Mouse (Mus musculus): ENCODE results near the gene Dab2ip. TPM values are rescaled to one million over a fixed set of nuclear protein-coding genes. Genes with fewer than 3 reads are reported as not detected.

Dab2ip gene
- polyA plus RNA-seq (2014; fragmentation: Nextera tagmentation; extraction: Ambion mirVana), result 46.6 and 49.8 TPM in 2 replicates

- 42% methylated on average over 29 of the region's 29 CpGs for WGBS
- peak within 1 kb of the TSS; percentile 19 to 38 for H3K4me3 ChIP-seq (ENCODE audit: control insufficient read depth in 1 of 2, insufficient read depth in 1 of 2, low read depth in 1 of 2, low read length in 2 of 2)
- peak within 1 kb of the TSS; percentile 53 for H3K4me2 ChIP-seq (ENCODE audit: low read length)
Observed at GRCm38 (mm10) chr2:35557911-35558825, at the start of gene Dab2ip. Gene Dab2ip (plus strand): TSS chr2:35558266.

GRCm38 (mm10) chr2:35508597-35509342 lies 49.3 kb upstream of the Dab2ip start:
- no peak overlapping the region for H3K4me3 ChIP-seq (ENCODE audit: control insufficient read depth in 1 of 2, insufficient read depth in 1 of 2, low read depth in 1 of 2, low read length in 2 of 2)
- H3K9me3 ChIP-seq (ENCODE audit: control insufficient read depth, low read length), result no peaks in the 10 kb centered on the region
- no peaks in the 10 kb centered on the region for H3K27me3 ChIP-seq (ENCODE audit: control insufficient read depth, insufficient read depth, low read length)
- H3K4me2 ChIP-seq (ENCODE audit: low read length), result no peak overlapping the region
- peak overlapping the region; percentile 70 to 81 for H3K27ac ChIP-seq (replicated peaks in 1 of 2; ENCODE audit: control insufficient read depth in 1 of 2, insufficient read depth in 1 of 2, low read depth in 2 of 2, low read length in 2 of 2)
- H3K4me1 ChIP-seq (ENCODE audit: control insufficient read depth in 2 of 2, insufficient read depth in 2 of 2, low read length in 2 of 2), result peaks cover 57 to 74% of the 10 kb centered on the region in 2 experiments
- H3K36me3 ChIP-seq (ENCODE audit: control insufficient read depth, insufficient read depth, low read length), result no peaks in the 10 kb centered on the region
- 0 out of 2 replicates have a peak overlapping the region, but pooled peaks have one; percentile 8 for H3K9ac ChIP-seq (ENCODE audit: low read length)
- WGBS, result 22% methylated on average over 10 of the region's 10 CpGs
- ATAC-seq (ENCODE audit: insufficient number of reproducible peaks, insufficient read depth, low FRiP score, low read depth), result no peak

More at GRCm38 (mm10) chr2:35557911-35558825, at the start of gene Dab2ip:
- no peaks in the 10 kb centered on the region for H3K27me3 ChIP-seq (ENCODE audit: control insufficient read depth, insufficient read depth, low read length)
- peaks cover 37 to 53% of the 10 kb centered on the region in 2 experiments for H3K4me1 ChIP-seq (ENCODE audit: control insufficient read depth in 2 of 2, insufficient read depth in 2 of 2, low read length in 2 of 2)
- H3K9me3 ChIP-seq (ENCODE audit: control insufficient read depth, low read length), result no peaks in the 10 kb centered on the region
- no peaks in the 10 kb centered on the region for H3K36me3 ChIP-seq (ENCODE audit: control insufficient read depth, insufficient read depth, low read length)
- H3K9ac ChIP-seq (ENCODE audit: low read length), result peak within 1 kb of the TSS; percentile 67
- peak within 1 kb of the TSS; percentile 66 to 72 for H3K27ac ChIP-seq (replicated peaks in 1 of 2; ENCODE audit: control insufficient read depth in 1 of 2, insufficient read depth in 1 of 2, low read depth in 2 of 2, low read length in 2 of 2)
- no peak for ATAC-seq (ENCODE audit: insufficient number of reproducible peaks, insufficient read depth, low FRiP score, low read depth)

- Histone ChIP-seq H3K9me3 (ENCODE audit: control insufficient read depth, low read length) (no peaks in the 10 kb centered on the region), H3K36me3 (ENCODE audit: control insufficient read depth, insufficient read depth, low read length) (no peaks in the 10 kb centered on the region), H3K4me1 (ENCODE audit: control insufficient read depth in 2 of 2, insufficient read depth in 2 of 2, low read length in 2 of 2) (peaks cover 57 to 74% of the 10 kb centered on the region in 2 experiments), H3K27ac (replicated peaks in 1 of 2; ENCODE audit: control insufficient read depth in 1 of 2, insufficient read depth in 1 of 2, low read depth in 2 of 2, low read length in 2 of 2) (peak overlapping the region in 1 of 2 experiments; percentile 81), H3K9ac (ENCODE audit: low read length) (no peak overlapping the region; the same call in 1 of the 2 replicates), H3K4me2 (ENCODE audit: low read length) (no peak overlapping the region), H3K4me3 (ENCODE audit: control insufficient read depth in 1 of 2, insufficient read depth in 1 of 2, low read depth in 1 of 2, low read length in 2 of 2) (no peak overlapping the region), H3K27me3 (ENCODE audit: control insufficient read depth, insufficient read depth, low read length) (no peaks in the 10 kb centered on the region)
- WGBS, result 11% methylated on average over 6 of the region's 6 CpGs
- no peak for ATAC-seq (ENCODE audit: insufficient number of reproducible peaks, insufficient read depth, low FRiP score, low read depth)
Observed at GRCm38 (mm10) chr2:35509343-35509667, 48.8 kb upstream of the Dab2ip start.

- Histone ChIP-seq H3K4me1 (ENCODE audit: control insufficient read depth in 2 of 2, insufficient read depth in 2 of 2, low read length in 2 of 2) (peaks cover 56 to 71% of the 10 kb centered on the region in 2 experiments), H3K4me2 (ENCODE audit: low read length) (no peak overlapping the region), H3K4me3 (ENCODE audit: control insufficient read depth in 1 of 2, insufficient read depth in 1 of 2, low read depth in 1 of 2, low read length in 2 of 2) (no peak overlapping the region), H3K27ac (replicated peaks in 1 of 2; ENCODE audit: control insufficient read depth in 1 of 2, insufficient read depth in 1 of 2, low read depth in 2 of 2, low read length in 2 of 2) (peak overlapping the region in 1 of 2 experiments; percentile 81; a peak in 3 of 4 replicates), H3K36me3 (ENCODE audit: control insufficient read depth, insufficient read depth, low read length) (no peaks in the 10 kb centered on the region), H3K27me3 (ENCODE audit: control insufficient read depth, insufficient read depth, low read length) (no peaks in the 10 kb centered on the region), H3K9me3 (ENCODE audit: control insufficient read depth, low read length) (no peaks in the 10 kb centered on the region), H3K9ac (ENCODE audit: low read length) (no peak overlapping the region; the same call in 1 of the 2 replicates)
- 28% methylated on average over 4 of the region's 4 CpGs for WGBS
- no peak for ATAC-seq (ENCODE audit: insufficient number of reproducible peaks, insufficient read depth, low FRiP score, low read depth)
Observed at GRCm38 (mm10) chr2:35509888-35510287, 48.2 kb upstream of the Dab2ip start.

GRCm38 (mm10) chr2:35510920-35511319 lies 47.1 kb upstream of the Dab2ip start:
- H3K9ac ChIP-seq (ENCODE audit: low read length), result no peak overlapping the region
- H3K27ac ChIP-seq (replicated peaks in 1 of 2; ENCODE audit: control insufficient read depth in 1 of 2, insufficient read depth in 1 of 2, low read depth in 2 of 2, low read length in 2 of 2), result peak overlapping the region; percentile 31 to 66; a peak in 2 of 4 replicates
- H3K4me3 ChIP-seq (ENCODE audit: control insufficient read depth in 1 of 2, insufficient read depth in 1 of 2, low read depth in 1 of 2, low read length in 2 of 2), result no peak overlapping the region
- ATAC-seq (ENCODE audit: insufficient number of reproducible peaks, insufficient read depth, low FRiP score, low read depth), result no peak
- no peaks in the 10 kb centered on the region for H3K36me3 ChIP-seq (ENCODE audit: control insufficient read depth, insufficient read depth, low read length)
- H3K4me1 ChIP-seq (ENCODE audit: control insufficient read depth in 2 of 2, insufficient read depth in 2 of 2, low read length in 2 of 2), result peaks cover 47 to 63% of the 10 kb centered on the region in 2 experiments
- H3K27me3 ChIP-seq (ENCODE audit: control insufficient read depth, insufficient read depth, low read length), result no peaks in the 10 kb centered on the region
- no peak overlapping the region for H3K4me2 ChIP-seq (ENCODE audit: low read length)
- no peaks in the 10 kb centered on the region for H3K9me3 ChIP-seq (ENCODE audit: control insufficient read depth, low read length)
- WGBS, result 15% methylated on average over 1 of the region's 1 CpGs

- 95% methylated on average over 4 of the region's 4 CpGs for WGBS
- H3K4me1 ChIP-seq (ENCODE audit: control insufficient read depth in 2 of 2, insufficient read depth in 2 of 2, low read length in 2 of 2), result peaks cover 37 to 51% of the 10 kb centered on the region in 2 experiments
- no peak overlapping the region for H3K9ac ChIP-seq (ENCODE audit: low read length)
- H3K27me3 ChIP-seq (ENCODE audit: control insufficient read depth, insufficient read depth, low read length), result no peaks in the 10 kb centered on the region
- no peaks in the 10 kb centered on the region for H3K36me3 ChIP-seq (ENCODE audit: control insufficient read depth, insufficient read depth, low read length)
- no peak for ATAC-seq (ENCODE audit: insufficient number of reproducible peaks, insufficient read depth, low FRiP score, low read depth)
- H3K4me2 ChIP-seq (ENCODE audit: low read length), result no peak overlapping the region
- no peak overlapping the region for H3K4me3 ChIP-seq (ENCODE audit: control insufficient read depth in 1 of 2, insufficient read depth in 1 of 2, low read depth in 1 of 2, low read length in 2 of 2)
- H3K27ac ChIP-seq (replicated peaks in 1 of 2; ENCODE audit: control insufficient read depth in 1 of 2, insufficient read depth in 1 of 2, low read depth in 2 of 2, low read length in 2 of 2), result no peak overlapping the region
- H3K9me3 ChIP-seq (ENCODE audit: control insufficient read depth, low read length), result no peaks in the 10 kb centered on the region
Observed at GRCm38 (mm10) chr2:35512226-35512625, 45.8 kb upstream of the Dab2ip start.

- 19% methylated on average over 14 of the region's 14 CpGs for WGBS
- H3K27ac ChIP-seq (replicated peaks in 1 of 2; ENCODE audit: control insufficient read depth in 1 of 2, insufficient read depth in 1 of 2, low read depth in 2 of 2, low read length in 2 of 2), result peak overlapping the region; percentile 87 to 89
- ATAC-seq (ENCODE audit: insufficient number of reproducible peaks, insufficient read depth, low FRiP score, low read depth), result peak; percentile 85
- H3K4me2 ChIP-seq (ENCODE audit: low read length), result peak overlapping the region; percentile 32
- H3K27me3 ChIP-seq (ENCODE audit: control insufficient read depth, insufficient read depth, low read length), result no peaks in the 10 kb centered on the region
- peak overlapping the region; percentile 31 for H3K9ac ChIP-seq (ENCODE audit: low read length)
- no peaks in the 10 kb centered on the region for H3K9me3 ChIP-seq (ENCODE audit: control insufficient read depth, low read length)
- H3K4me1 ChIP-seq (ENCODE audit: control insufficient read depth in 2 of 2, insufficient read depth in 2 of 2, low read length in 2 of 2), result peaks cover 25 to 33% of the 10 kb centered on the region in 2 experiments
- H3K36me3 ChIP-seq (ENCODE audit: control insufficient read depth, insufficient read depth, low read length), result no peaks in the 10 kb centered on the region
- H3K4me3 ChIP-seq (ENCODE audit: control insufficient read depth in 1 of 2, insufficient read depth in 1 of 2, low read depth in 1 of 2, low read length in 2 of 2), result no peak overlapping the region
Observed at GRCm38 (mm10) chr2:35514051-35514892, 43.8 kb upstream of the Dab2ip start.

Measured in heart, embryonic 14.5 days (tissue).